Mouse (Mus musculus): ENCODE data around the gene Bloc1s1.

- TF ChIP-seq CTCF (IDR thresholded peaks at IDR 0.05; ENCODE audit: low read depth, low read length): no peak
- no peak for TF ChIP-seq POLR2A (IDR thresholded peaks at IDR 0.05; ENCODE audit: borderline replicate concordance, low read depth, low read length)
Measured at GRCm38 (mm10) chr10:128934997-128935787, 11.4 kb upstream of the Bloc1s1 start.
